Mouse (Mus musculus) bone marrow, adult 2 months (tissue): Measurements from ENCODE around the gene Stk39.

Source experiments
- CTCF ChIP-seq: fragments of 200-500 bp; IDR thresholded peaks from 2 replicates; pipeline ENCODE4 v1.5.1; 2011; ENCODE audit warnings: low read length, control low read depth; ENCODE audit not compliant: control insufficient read depth, insufficient read depth
- POLR2A ChIP-seq: fragments of 200-500 bp; IDR thresholded peaks from 2 replicates; pipeline ENCODE4 v1.6.1; 2011; ENCODE audit warnings: low read depth, mild to moderate bottlenecking, control low read depth, low read length, borderline replicate concordance; ENCODE audit not compliant: control insufficient read depth

- no peak for TF ChIP-seq CTCF
- no peak for TF ChIP-seq POLR2A
These were observed 207.2 kb downstream of the Stk39 start for GRCm38 (mm10) chr2:68264826-68265225.
